Mouse (Mus musculus) lung, embryonic 14.5 days (tissue): ENCODE results near the gene Grid2ip. TPM values are rescaled to one million over a fixed set of nuclear protein-coding genes. Genes with fewer than 3 reads are reported as not detected.

Experiments used
- ATAC-seq: fragments of 200-750 bp; cut with Nextera tagmentation; 2 replicates; pipeline ENCODE4 v1.8.0; 2017; ENCODE audit warnings: mild to moderate bottlenecking, moderate TSS enrichment, moderate library complexity; ENCODE audit not compliant: insufficient read depth
- DNase-seq: peaks from one replicate; pipeline ENCODE4 v3.0.0-alpha.2; 2015
- H3K27ac ChIP-seq: fragments of 300-500 bp; sonication (generic); 2 replicates; pipeline ENCODE4 v1.5.1; 2014; ENCODE audit warnings: low read depth, mild to moderate bottlenecking, moderate library complexity
- H3K27me3 ChIP-seq: fragments of 300-500 bp; sonication (generic); 2 replicates; pipeline ENCODE4 v1.6.1; 2014; ENCODE audit warnings: low read length, control low read depth; ENCODE audit not compliant: insufficient read depth
- H3K36me3 ChIP-seq: fragments of 300-500 bp; sonication (generic); 2 replicates; pipeline ENCODE4 v1.6.1; 2014; ENCODE audit warnings: control low read depth; ENCODE audit not compliant: insufficient read depth
- H3K4me1 ChIP-seq: fragments of 300-500 bp; sonication (generic); 2 replicates; pipeline ENCODE4 v1.6.1; 2014; ENCODE audit warnings: antibody characterized with exemption, control low read depth; ENCODE audit not compliant: insufficient read depth
- H3K4me2 ChIP-seq: fragments of 300-500 bp; sonication (generic); 2 replicates; pipeline ENCODE4 v1.6.1; 2014; ENCODE audit warnings: mild to moderate bottlenecking
- H3K4me3 ChIP-seq: fragments of 300-500 bp; sonication (generic); 2 replicates; pipeline ENCODE4 v1.5.1; 2014; ENCODE audit warnings: low read depth, low read length
- H3K9ac ChIP-seq: fragments of 300-500 bp; sonication (generic); 2 replicates; pipeline ENCODE4 v1.6.1; 2014
- H3K9me3 ChIP-seq: fragments of 300-500 bp; sonication (generic); 2 replicates; pipeline ENCODE4 v1.6.1; 2016; ENCODE audit warnings: low read depth, low read length, control low read depth
- CTCF ChIP-seq: IDR thresholded peaks from 2 replicates; pipeline ENCODE4 v1.5.1; 2016; ENCODE audit warnings: antibody characterized with exemption, low read depth
- WGBS: fragments of 180-500 bp; shearing (Covaris S2); extraction: QIAGEN DNeasy Blood & Tissue Kit; methylation state at CpG from one replicate; pipeline ENCODE4 v1.1.7; 2014; 5-methylcytosine and 5-hydroxymethylcytosine counted together
- polyA plus RNA-seq: library from polyadenylated mRNA; unstranded; fragments of >200 nt; fragmentation: Nextera tagmentation; extraction: Ambion mirVana; gene quantifications from 2 replicates; pipeline ENCODE4 v1.2.1, GENCODE M21; 2014

The Grid2ip gene
- polyA plus RNA-seq, 1 experiment from 2014 or later = 0.17 TPM

- no peak for TF ChIP-seq CTCF
- H3K27ac ChIP-seq = no peak overlapping the region
- H3K4me2 ChIP-seq = no peak overlapping the region
- no peaks in the 10 kb centered on the region for H3K27me3 ChIP-seq
- H3K36me3 ChIP-seq = peaks cover 15% of the 10 kb centered on the region
- no peak overlapping the region for H3K4me3 ChIP-seq
- H3K4me1 ChIP-seq = peaks cover 8% of the 10 kb centered on the region
- DNase-seq (no peak), ATAC-seq (no peak)
- H3K9ac ChIP-seq = no peak overlapping the region
- H3K9me3 ChIP-seq = no peaks in the 10 kb centered on the region
- WGBS = 39% methylated on average over 2 of the region's 2 CpGs
Observed at GRCm38 (mm10) chr5:143401556-143401955, 44.4 kb downstream of the Grid2ip start.

GRCm38 (mm10) chr5:143403221-143404147 lies 46.3 kb downstream of the Grid2ip start, which contains the start of gene Kdelr2:
Gene Kdelr2, plus strand, starts transcription at chr5:143403838.
- Histone ChIP-seq H3K9me3 (no peaks in the 10 kb centered on the region), H3K4me3 (peak within 1 kb of the TSS; percentile 97), H3K27ac (peak within 1 kb of the TSS; percentile 93), H3K27me3 (no peaks in the 10 kb centered on the region), H3K36me3 (peaks cover 34% of the 10 kb centered on the region), H3K9ac (peak within 1 kb of the TSS; percentile 96), H3K4me2 (peak within 1 kb of the TSS; percentile 68), H3K4me1 (peaks cover 8% of the 10 kb centered on the region)
- DNase-seq = peak; percentile 97
- ATAC-seq = peak; percentile 95
- TF ChIP-seq CTCF = no peak
- WGBS = under 1% methylated on average over 69 of the region's 72 CpGs

DNA sequence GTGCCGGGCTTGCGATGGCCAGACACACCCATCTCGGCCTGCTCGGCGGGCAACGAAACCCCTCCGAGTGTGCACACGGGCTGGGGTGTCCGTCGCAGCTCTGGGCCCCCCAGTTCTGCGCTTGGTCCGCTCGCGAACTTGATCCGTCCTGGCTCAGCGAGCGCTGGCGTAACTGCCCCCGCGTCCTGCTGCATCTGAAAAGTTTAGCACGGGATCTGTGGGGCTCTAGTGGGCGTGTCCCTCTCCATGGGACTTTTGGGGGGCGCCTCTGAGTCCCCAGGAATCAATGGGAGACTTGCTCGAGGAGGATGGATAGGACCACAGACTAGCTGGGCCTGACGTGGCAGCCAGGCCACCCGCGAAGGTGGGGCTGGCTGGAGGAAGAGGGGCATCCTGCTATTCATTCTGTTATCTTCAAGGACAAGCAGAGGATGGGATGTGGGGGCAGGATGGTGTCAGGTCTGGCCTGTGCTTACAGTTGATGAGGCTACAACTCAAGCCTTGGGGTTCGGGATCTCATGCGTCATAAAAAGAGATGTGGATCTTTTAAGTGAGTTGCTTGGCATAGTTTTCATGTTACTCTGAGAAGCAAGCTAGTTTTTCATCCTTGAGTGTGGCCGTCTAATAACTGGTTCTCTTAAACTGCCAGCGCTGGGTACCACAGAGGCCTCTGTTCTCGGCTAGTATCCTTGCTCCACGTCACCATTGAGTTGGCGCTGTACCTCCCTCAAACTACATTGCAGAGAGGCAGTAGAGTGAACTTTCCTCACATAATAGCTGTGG lies 47.2 kb downstream of the Grid2ip start:
- Histone ChIP-seq H3K9ac (peak overlapping the region; percentile 96), H3K4me1 (peaks cover 8% of the 10 kb centered on the region), H3K4me2 (peak overlapping the region; percentile 68), H3K36me3 (peaks cover 40% of the 10 kb centered on the region), H3K4me3 (peak overlapping the region; percentile 97), H3K9me3 (no peaks in the 10 kb centered on the region), H3K27ac (peak overlapping the region; percentile 93), H3K27me3 (no peaks in the 10 kb centered on the region)
- DNase-seq (peak; percentile 50), ATAC-seq (peak; percentile 57)
- 2% methylated on average over 34 of the region's 34 CpGs for WGBS
- TF ChIP-seq CTCF = no peak

- 76% methylated on average over 9 of the region's 9 CpGs for WGBS
- TF ChIP-seq CTCF = no peak
- Histone ChIP-seq H3K4me3 (peak overlapping the region; percentile 97), H3K4me1 (peaks cover 8% of the 10 kb centered on the region), H3K27ac (no peak overlapping the region), H3K36me3 (peaks cover 49% of the 10 kb centered on the region), H3K9ac (0 out of 2 replicates have a peak overlapping the region, but pooled peaks have one; percentile 17), H3K4me2 (peak overlapping the region; percentile 68), H3K9me3 (no peaks in the 10 kb centered on the region), H3K27me3 (no peaks in the 10 kb centered on the region)
- no peak for ATAC-seq
- no peak for DNase-seq
Observed at GRCm38 (mm10) chr5:143405200-143405599, 48.1 kb downstream of the Grid2ip start.

DNA sequence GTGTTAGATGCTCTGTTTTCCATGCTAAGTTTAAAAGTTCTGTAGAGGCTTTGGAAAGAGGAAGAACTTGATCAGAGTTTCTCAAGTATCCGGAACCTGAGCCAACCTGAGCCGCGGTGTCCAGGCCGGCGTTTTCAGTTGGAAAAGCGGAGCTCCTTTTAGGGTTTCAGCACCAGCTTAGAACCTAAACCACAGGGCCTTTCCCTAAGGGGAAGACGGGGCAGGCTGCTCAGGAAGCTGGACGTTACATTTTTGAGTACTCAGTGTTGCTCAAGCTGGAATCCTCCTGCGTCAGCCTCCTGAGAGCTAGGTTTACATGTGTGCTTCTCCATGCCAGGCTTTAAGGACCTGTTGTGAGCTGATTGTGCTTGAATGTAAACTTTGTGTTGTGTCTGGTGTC lies 49.4 kb downstream of the Grid2ip start:
- no peak overlapping the region for H3K27ac ChIP-seq
- no peaks in the 10 kb centered on the region for H3K27me3 ChIP-seq
- H3K36me3 ChIP-seq = peaks cover 62% of the 10 kb centered on the region
- no peak for TF ChIP-seq CTCF
- H3K9me3 ChIP-seq = no peaks in the 10 kb centered on the region
- H3K4me3 ChIP-seq = no peak overlapping the region
- H3K9ac ChIP-seq = no peak overlapping the region
- 91% methylated on average over 9 of the region's 9 CpGs for WGBS
- DNase-seq = no peak
- ATAC-seq = no peak
- peaks cover 8% of the 10 kb centered on the region for H3K4me1 ChIP-seq
- H3K4me2 ChIP-seq = no peak overlapping the region

DNA sequence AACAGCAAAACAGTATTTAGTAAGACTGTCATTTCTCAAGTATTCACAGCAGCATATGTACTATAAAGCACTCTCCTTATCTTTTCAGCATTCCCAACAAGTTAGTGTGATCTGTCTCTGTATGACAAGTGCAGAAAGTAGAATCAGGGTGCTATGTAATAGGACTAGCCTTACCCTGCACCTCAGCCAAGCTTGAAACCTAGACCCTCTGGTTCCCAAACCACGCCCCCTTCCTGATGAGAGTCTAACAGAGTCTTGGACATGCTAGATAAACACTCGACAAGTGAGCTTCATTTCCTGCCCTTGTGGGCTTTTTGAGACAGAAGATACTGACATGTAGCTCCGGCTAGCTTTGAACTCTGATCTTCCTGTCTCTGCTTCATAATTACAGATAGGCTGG lies 52.1 kb downstream of the Grid2ip start:
- DNase-seq (peak; percentile 63), ATAC-seq (no peak)
- H3K36me3 ChIP-seq = peaks cover 83% of the 10 kb centered on the region

More for the DNA sequence above, 52.1 kb downstream of the Grid2ip start:
- Histone ChIP-seq H3K4me1 (peaks cover 5% of the 10 kb centered on the region), H3K9ac (no peak overlapping the region), H3K27me3 (no peaks in the 10 kb centered on the region), H3K4me3 (no peak overlapping the region), H3K27ac (no peak overlapping the region), H3K4me2 (no peak overlapping the region), H3K9me3 (no peaks in the 10 kb centered on the region)
- WGBS = 24% methylated on average over 3 of the region's 3 CpGs
- no peak for TF ChIP-seq CTCF
